Mouse (Mus musculus) neural tube, embryonic 11.5 days (tissue): ENCODE measurements around the gene Psrc1. TPM values are rescaled to one million over a fixed set of nuclear protein-coding genes. Genes with fewer than 3 reads are reported as not detected.

Source experiments
- ATAC-seq: fragments of 200-750 bp; cut with Nextera tagmentation; 2 replicates; pipeline ENCODE4 v1.8.0; 2017; ENCODE audit warnings: moderate number of reproducible peaks, mild to moderate bottlenecking, moderate TSS enrichment, moderate library complexity; ENCODE audit not compliant: insufficient read depth, low FRiP score, low TSS enrichment
- DNase-seq: peaks from one replicate; pipeline ENCODE4 v3.0.0-alpha.2; 2015; ENCODE audit warnings: low spot score
- H3K27ac ChIP-seq: fragments of 300-500 bp; sonication (generic); 2 replicates; pipeline ENCODE4 v1.5.1; 2014; ENCODE audit warnings: low read depth, mild to moderate bottlenecking, low read length
- H3K27me3 ChIP-seq: fragments of 300-500 bp; sonication (generic); 2 replicates; pipeline ENCODE4 v1.6.1; 2014; ENCODE audit warnings: mild to moderate bottlenecking, low read length, mixed read lengths; ENCODE audit not compliant: control insufficient read depth, insufficient read depth
- H3K36me3 ChIP-seq: fragments of 300-500 bp; sonication (generic); 2 replicates; pipeline ENCODE4 v1.6.1; 2014; ENCODE audit warnings: mild to moderate bottlenecking, low read length, moderate library complexity, mixed read lengths; ENCODE audit not compliant: control insufficient read depth, insufficient read depth
- H3K4me1 ChIP-seq: fragments of 300-500 bp; sonication (generic); 2 replicates; pipeline ENCODE4 v1.6.1; 2014; ENCODE audit warnings: low read length, mixed read lengths; ENCODE audit not compliant: control insufficient read depth, insufficient read depth
- H3K4me2 ChIP-seq: fragments of 300-500 bp; sonication (generic); 2 replicates; pipeline ENCODE4 v1.6.1; 2014; ENCODE audit warnings: low read depth, mild to moderate bottlenecking, moderate library complexity
- H3K4me3 ChIP-seq: fragments of 300-500 bp; sonication (generic); 2 replicates; pipeline ENCODE4 v1.5.1; 2014; ENCODE audit warnings: low read depth, low read length
- H3K9ac ChIP-seq: fragments of 300-500 bp; sonication (generic); 2 replicates; pipeline ENCODE4 v1.6.1; 2014; ENCODE audit warnings: mild to moderate bottlenecking, low read length
- H3K9me3 ChIP-seq: fragments of 300-500 bp; sonication (generic); 2 replicates; pipeline ENCODE4 v1.6.1; 2016; ENCODE audit warnings: low read length; ENCODE audit not compliant: control insufficient read depth
- WGBS: fragments of 180-500 bp; shearing (Covaris S2); extraction: QIAGEN DNeasy Blood & Tissue Kit; methylation state at CpG from one replicate; pipeline ENCODE4 v1.1.7; 2014; 5-methylcytosine and 5-hydroxymethylcytosine counted together
- polyA plus RNA-seq: library from polyadenylated mRNA; unstranded; fragments of >200 nt; fragmentation: Nextera tagmentation; extraction: Ambion mirVana; gene quantifications from 2 replicates; pipeline ENCODE4 v1.2.1, GENCODE M21; 2014

Gene Psrc1
- polyA plus RNA-seq, 1 experiment from 2014 or later: 52.0 TPM

DNA sequence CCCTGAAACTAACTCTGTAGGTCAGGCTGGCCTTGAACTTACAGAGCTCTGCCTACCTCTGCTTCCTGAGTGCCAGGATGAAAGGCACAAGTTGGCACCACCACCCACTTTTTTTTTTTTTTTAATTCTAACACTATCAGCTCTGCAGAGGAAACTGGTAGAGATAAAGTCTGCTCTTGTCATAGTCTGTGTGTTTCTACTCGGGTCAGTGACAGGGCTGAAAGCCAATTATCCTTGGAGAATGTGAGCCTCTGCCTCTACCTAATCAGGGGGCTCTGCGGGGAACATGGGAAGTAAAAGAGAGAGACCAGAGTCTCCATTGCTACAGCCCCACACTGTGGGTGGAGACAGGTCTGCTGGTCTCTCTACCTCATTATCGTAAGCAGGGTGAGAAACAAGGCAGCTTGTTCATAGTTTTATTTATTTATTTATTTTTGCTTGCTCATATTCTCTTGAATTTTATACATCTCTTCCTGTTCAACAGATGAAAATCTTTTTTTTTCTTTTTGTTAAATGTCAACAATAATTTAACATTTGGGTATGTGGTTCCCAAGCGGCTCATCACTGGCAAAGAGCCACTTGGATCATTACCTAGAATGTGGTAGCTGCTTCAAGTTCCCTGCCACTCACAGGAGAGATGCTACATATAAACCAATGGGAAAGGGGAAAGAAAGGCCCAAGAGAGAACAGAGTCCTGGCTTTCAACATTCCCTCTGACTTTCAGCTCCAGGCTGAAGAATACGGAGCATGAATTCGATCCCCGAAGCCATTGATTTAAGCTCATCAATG, 4.6 kb upstream of the Psrc1 start:
- no peak overlapping the region for H3K4me2 ChIP-seq
- WGBS: 86% methylated on average over 7 of the region's 7 CpGs
- no peak overlapping the region for H3K27ac ChIP-seq
- H3K9me3 ChIP-seq: no peaks in the 10 kb centered on the region
- H3K4me3 ChIP-seq: no peak overlapping the region
- H3K4me1 ChIP-seq: 0 out of 2 replicates have a peak, but pooled peaks cover 1% of the 10 kb centered on the region
- DNase-seq (no peak), ATAC-seq (no peak)
- H3K27me3 ChIP-seq: no peaks in the 10 kb centered on the region
- no peaks in the 10 kb centered on the region for H3K36me3 ChIP-seq
- no peak overlapping the region for H3K9ac ChIP-seq

DNA sequence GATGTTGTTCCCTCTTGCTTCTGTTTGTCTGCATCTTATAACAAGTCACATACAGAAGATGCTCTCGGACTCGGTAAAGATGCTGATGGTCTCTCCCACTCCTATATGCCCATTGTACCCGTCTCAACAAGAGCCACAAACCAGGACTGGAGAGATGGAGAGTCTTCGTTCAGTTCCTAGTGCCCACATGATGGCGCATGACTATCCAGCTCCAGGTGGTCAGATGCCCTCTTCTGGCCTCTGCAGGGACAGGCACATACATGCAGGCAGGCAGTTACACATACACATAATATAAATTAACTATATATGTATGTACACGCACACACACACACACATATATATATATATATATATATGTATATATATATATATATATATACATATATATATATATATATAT, 2.9 kb upstream of the Psrc1 start:
- WGBS: 81% methylated on average over 6 of the region's 6 CpGs
- H3K36me3 ChIP-seq: no peaks in the 10 kb centered on the region
- H3K27ac ChIP-seq: no peak overlapping the region
- H3K4me1 ChIP-seq: peaks cover 14% of the 10 kb centered on the region; the same call in 1 of the 2 replicates
- H3K27me3 ChIP-seq: no peaks in the 10 kb centered on the region
- DNase-seq: no peak
- H3K9me3 ChIP-seq: no peaks in the 10 kb centered on the region
- no peak overlapping the region for H3K9ac ChIP-seq
- no peak overlapping the region for H3K4me3 ChIP-seq
- ATAC-seq: no peak
- no peak overlapping the region for H3K4me2 ChIP-seq

DNA sequence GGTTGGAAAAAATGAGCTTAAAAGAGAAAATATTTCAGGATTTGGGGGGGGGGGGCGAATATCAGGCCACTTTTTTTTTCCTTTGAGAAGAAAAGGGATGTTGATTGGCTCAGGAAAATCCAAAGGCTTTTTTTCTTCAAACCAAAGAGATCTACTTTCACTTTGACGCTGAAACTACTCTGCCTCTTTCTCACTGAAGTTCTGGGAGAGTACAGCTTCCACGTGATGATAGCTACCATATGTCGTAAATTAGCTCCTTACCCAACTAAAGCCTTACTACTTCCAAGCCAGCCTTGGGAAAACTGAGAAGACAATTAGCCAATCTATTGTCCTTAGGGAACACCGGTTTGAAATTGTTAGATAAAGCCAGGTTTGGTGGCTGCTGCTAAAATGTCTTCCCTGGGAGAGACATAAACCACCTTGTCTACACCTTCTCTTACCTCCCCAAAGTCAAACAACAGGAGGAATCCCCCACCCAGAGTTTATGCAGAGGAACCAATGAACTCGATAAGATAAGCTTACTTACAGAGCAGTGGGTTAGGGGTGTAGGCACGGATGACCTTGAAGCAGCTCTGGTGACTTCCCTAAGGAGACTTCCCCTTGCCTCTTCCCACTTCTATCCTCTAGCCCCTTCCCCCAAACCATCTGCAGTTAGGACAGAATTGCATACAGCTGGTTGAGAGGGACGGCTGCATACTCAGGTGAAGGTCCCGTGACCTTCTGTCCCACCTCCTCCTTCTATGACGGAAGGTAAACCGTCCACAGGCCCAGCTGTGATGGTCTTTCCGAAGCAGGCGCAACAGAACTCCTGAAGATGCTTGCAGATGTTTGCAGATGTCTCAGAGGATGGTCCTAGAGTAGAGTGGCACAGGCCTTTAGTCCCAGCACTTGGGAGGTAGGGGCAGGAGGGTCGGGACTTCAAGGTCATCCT, 1.4 kb upstream of the Psrc1 start:
- Histone ChIP-seq H3K27me3 (no peaks in the 10 kb centered on the region), H3K4me1 (peaks cover 14% of the 10 kb centered on the region; the same call in 1 of the 2 replicates), H3K4me3 (no peak overlapping the region), H3K27ac (no peak overlapping the region), H3K9me3 (no peaks in the 10 kb centered on the region), H3K36me3 (peaks cover 3% of the 10 kb centered on the region; the same call in 1 of the 2 replicates), H3K9ac (no peak overlapping the region), H3K4me2 (no peak overlapping the region)
- 71% methylated on average over 14 of the region's 14 CpGs for WGBS
- no peak for ATAC-seq
- DNase-seq: no peak

DNA sequence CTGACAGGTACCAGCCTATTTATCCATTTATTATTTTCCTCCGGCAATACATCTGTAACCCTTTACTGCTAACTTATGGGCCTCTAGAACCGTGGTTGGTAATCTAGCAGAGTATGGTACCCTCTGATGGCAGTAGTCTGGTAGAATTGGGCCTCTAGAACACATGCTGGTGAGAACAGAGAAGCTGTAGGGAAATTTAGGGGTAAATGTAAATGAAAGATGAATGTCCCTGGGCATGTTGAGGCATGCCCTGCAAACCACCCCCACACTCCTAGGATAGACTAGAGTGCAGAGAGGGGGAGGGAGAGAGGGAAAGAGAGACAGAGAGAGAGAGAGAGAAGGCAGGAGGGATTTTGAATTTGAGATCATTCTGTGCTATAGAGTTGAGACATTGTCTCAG, 786 bp downstream of the Psrc1 start:
- Histone ChIP-seq H3K9ac (peak overlapping the region; percentile 57), H3K27ac (no peak overlapping the region), H3K36me3 (peaks cover 3% of the 10 kb centered on the region; the same call in 1 of the 2 replicates), H3K9me3 (no peaks in the 10 kb centered on the region), H3K4me2 (peak overlapping the region; percentile 69), H3K4me3 (peak overlapping the region; percentile 46), H3K27me3 (no peaks in the 10 kb centered on the region), H3K4me1 (peaks cover 14% of the 10 kb centered on the region; the same call in 1 of the 2 replicates)
- ATAC-seq: no peak
- DNase-seq: no peak
- 55% methylated on average over 2 of the region's 2 CpGs for WGBS

DNA sequence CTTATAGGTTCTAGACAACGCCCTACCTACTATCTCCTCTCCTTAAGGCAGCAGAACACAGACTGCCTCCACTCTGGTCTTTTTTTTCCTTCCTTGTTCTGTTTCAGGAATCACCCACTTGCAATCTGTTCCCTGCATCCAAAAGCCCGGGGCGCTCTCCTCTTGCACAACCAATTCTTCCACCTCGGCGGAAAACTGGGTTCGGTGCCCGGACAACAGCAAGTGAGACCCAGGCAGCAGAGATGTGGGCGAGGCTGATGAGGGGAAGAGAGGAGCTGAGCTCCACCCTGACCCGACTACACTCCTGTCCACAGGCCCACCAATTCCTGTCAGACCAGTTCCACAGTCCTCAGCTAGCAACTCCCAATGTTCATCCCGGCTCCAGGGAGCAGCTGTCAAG, 2.5 kb downstream of the Psrc1 start:
- Histone ChIP-seq H3K4me3 (no peak overlapping the region), H3K9me3 (no peaks in the 10 kb centered on the region), H3K27ac (no peak overlapping the region), H3K4me2 (no peak overlapping the region), H3K4me1 (peaks cover 14% of the 10 kb centered on the region; the same call in 1 of the 2 replicates), H3K36me3 (peaks cover 3% of the 10 kb centered on the region; the same call in 1 of the 2 replicates), H3K27me3 (no peaks in the 10 kb centered on the region), H3K9ac (no peak overlapping the region)
- 95% methylated on average over 10 of the region's 10 CpGs for WGBS
- DNase-seq (no peak), ATAC-seq (no peak)

DNA sequence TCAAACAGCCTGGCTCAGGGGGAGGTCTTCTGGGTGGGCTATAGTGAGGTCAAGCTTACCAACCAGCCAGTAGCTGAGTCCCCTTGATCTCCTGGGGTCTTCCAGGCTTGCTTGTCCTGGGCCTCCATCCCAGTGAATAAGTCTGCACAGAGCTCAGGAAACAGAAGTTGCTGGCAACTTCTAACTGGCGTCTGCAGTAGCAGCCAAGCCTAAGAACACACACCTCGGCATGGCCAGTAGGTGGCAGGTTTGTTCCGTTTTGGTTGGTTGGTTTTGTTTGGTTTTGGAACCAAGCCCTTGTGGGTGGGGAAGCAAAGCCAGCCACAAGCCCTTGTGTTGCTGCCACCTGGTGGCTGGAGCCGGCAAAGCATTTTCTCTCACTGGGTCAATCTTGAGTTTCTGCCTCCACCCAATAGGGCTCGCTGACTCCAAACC, 5.5 kb downstream of the Psrc1 start:
- WGBS: 0% methylated on average over 5 of the region's 5 CpGs
- H3K9ac ChIP-seq: no peak overlapping the region
- H3K27ac ChIP-seq: no peak overlapping the region
- no peaks in the 10 kb centered on the region for H3K9me3 ChIP-seq
- H3K4me3 ChIP-seq: no peak overlapping the region
- H3K27me3 ChIP-seq: no peaks in the 10 kb centered on the region
- H3K4me2 ChIP-seq: no peak overlapping the region
- H3K36me3 ChIP-seq: peaks cover 3% of the 10 kb centered on the region
- peaks cover 12% of the 10 kb centered on the region; the same call in 1 of the 2 replicates for H3K4me1 ChIP-seq
- ATAC-seq (peak; percentile 66), DNase-seq (peak; percentile 96)

DNA sequence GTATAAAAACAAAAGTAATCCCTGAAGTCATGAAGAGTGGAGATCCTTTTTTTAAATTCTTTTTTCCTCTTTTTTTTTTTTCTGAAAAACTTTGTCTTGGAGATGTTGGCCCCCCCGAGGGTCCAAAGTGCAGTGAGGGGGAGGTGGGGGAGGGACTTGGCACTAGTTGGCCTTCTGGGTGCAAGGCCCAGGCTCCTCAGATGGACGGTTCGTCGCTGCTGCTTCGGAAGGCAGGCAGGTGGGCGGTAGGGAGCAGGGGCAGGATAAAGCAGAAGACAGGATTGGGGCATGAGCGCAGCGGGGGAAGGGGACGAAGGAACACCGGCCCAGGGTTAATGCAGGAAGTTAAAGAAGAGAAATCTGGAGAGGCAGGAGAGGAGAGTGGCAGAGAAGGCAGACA, 8.7 kb downstream of the Psrc1 start:
- Histone ChIP-seq H3K27ac (no peak overlapping the region), H3K4me1 (no peaks in the 10 kb centered on the region), H3K4me2 (no peak overlapping the region), H3K36me3 (peaks cover 11% of the 10 kb centered on the region), H3K4me3 (no peak overlapping the region), H3K9ac (no peak overlapping the region), H3K27me3 (no peaks in the 10 kb centered on the region), H3K9me3 (no peaks in the 10 kb centered on the region)
- 19% methylated on average over 10 of the region's 10 CpGs for WGBS
- no peak for ATAC-seq
- DNase-seq: no peak

DNA sequence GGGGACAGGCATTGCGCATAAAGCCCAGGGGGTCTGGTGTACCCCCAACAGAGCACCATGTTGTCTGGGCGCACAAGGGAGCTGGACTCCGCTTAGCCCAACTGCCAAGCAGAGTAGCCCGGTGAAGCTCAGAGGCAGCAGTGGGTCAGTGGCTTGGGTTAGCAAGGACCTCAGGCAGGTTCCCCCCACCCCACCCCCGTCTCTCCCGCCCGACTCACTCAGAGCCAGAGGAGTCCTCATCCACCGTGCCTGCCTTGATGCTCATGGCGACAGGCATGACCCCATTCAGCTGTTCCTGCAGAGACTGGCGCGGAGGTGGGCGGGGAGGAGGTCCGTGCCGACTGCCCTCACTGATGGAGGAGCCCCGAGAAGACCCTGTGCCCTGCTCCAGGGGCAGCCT, 9.2 kb downstream of the Psrc1 start:
- Histone ChIP-seq H3K9ac (no peak overlapping the region), H3K36me3 (peaks cover 14% of the 10 kb centered on the region), H3K9me3 (no peaks in the 10 kb centered on the region), H3K4me2 (no peak overlapping the region), H3K27ac (no peak overlapping the region), H3K4me1 (no peaks in the 10 kb centered on the region), H3K27me3 (no peaks in the 10 kb centered on the region), H3K4me3 (no peak overlapping the region)
- 52% methylated on average over 15 of the region's 15 CpGs for WGBS
- ATAC-seq (no peak), DNase-seq (no peak)
